Mouse (Mus musculus) embryo, embryonic 11 days (tissue): ENCODE measurements around the gene Plekho2.
A peak's percentile ranks its signal among the peaks of the same experiment; 100 is the strongest.

Experiments used
- DNase-seq: peaks from one replicate; pipeline ENCODE4 v3.0.0-alpha.2; 2015

Plekho2 gene

DNA sequence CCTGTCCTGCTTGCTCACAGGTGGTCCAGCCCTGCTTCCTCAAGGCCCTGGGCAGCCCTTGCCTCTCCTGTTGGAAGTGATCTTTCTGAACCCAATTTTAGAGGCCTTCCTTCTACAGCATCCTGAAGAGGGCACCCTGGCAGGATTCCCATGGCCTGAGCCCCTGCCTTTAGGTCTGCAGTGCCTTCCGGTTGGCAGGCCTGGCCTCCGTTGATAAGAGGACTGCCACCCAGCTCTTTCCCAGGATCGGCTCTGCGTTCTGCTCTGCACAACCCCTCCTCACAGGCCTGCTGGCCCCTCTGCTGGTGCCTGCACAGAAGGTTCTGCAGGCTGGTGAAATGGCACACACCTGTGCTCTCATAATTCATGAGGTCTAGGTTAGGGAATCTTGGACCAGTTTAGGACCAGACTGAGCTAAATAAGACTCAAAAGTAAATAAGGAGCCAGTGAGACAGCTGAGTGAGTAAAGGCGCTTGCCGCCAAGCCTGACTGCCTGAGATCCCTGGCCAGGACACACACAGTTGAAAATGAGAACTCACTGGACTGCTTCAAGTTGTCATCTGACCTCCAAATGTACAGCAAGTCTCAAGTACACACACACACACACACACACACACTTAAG lies 51.3 kb downstream of the Plekho2 start:
- DNase-seq: no peak

DNA sequence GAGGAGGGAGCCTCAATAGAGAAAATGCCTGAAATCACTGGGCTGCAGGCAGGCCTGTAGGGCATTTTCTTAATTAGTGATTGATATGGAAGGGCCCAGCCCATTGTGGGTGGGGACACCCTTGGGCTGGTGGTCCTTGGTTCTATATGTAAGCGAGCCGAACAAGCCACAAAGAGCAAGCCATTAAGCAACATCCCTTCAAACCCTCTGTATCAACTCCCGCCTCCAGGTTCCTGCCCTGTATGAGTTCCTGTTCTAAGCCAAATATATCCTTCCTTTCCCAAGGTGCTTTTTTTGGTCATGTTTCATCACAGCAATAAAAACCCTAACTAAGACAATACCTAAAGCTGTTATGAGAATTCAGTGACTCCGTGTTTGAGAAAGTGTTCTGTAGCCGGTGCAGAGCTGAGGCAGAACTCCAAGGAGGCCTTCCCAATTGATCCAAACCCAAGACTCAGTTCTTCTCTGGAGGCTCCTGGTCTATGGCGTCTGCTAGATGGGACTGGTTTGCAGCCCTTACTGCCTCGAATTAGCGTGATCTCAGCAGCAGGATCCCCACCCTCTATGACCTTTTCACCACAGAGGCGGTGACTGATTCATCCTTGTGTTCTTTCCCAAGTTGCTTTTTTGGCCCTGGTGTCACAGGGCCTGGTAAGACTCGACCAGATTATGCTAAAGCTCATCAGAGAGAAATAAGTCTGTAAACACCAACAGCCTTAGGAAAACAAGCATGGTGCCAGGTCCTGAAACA lies 54.2 kb downstream of the Plekho2 start:
- DNase-seq: no peak

DNA sequence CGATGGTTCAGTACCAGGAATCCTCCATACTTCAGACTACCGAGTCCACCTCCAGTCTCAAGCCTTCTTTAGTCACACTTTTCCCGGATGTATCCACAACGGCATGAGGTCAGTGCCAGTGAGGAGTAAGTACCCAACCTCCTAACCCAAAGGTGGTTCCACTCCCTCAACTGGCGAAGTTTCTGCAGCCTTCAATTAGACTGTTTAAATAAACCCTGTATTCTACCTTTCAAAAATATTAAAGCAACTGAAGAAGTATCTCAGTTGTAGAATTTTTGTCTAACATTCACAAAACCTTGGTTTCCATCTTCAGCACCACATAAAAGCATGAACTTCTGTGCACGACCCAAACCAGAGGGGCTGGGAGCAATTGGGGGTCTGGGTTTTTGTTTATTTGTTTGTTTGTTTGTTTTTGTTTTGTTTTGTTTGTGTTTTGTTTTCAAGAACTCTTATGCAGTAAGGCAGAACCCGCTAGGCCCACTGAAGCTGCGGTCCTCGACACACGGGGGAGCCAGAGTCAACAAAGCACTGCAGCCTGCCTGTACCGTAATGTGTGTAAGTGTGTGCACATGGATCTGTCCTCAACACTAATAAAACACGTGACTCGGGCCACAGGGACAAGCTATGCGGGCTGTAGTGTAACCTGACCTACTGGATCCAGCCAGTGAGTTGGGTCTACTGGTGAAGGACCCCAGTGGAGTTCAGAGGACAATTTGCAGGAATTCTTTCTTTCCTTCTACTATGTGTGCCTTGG lies 56.1 kb downstream of the Plekho2 start:
- DNase-seq: peak; percentile 92

DNA sequence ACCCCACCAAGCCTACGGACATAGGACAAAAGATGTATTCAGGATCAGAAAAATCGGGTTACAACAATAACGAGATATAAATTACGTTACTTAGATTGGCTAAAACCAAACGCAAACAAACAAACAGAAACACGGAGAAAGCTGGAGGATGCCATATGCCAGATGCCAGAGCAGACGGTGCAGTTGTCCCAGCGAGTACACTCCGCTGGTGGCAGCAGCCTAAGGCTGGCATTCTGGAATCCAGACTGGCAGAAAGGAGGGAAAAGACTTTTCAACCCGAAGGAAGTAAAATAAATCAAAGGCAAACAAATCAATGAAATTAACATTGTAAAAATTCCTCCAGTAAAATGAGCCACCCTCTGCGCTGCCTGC lies 59.3 kb downstream of the Plekho2 start:
- DNase-seq: no peak

DNA sequence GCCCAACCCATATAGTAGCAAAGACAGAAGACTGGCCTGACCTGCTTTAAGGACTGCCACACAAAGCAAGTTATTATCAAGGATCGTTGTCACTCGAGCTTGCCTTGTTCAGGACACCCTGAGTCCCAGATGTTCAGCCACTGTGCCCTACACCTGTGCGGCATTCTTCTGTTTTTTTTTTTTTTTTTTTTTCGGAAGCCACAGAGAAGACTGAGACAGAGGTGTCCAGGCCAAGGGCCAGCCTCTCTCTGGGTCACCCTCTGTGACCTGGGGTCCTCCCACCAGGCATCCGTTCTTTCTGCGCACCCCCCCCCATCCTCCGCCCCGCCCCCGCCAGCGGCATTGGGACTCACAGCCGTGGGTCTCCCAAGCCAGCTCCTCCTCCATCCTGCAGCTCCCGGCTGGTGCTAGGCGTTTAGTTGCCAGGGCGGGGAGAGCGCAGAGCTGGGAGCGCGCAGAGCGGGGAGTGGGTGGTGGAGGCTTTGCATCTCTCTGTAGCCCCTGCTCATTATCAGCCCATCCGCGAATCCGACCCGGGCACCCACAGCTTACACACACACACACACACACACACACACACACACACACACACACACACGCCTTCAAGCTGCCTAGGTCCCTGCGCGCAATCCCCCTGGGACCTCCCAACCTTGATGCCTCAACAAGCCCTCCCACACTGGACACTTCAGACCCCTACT lies 59.9 kb downstream of the Plekho2 start, which contains the start of gene Ankdd1a:
TSS of gene Ankdd1a (minus strand) at position 387 of the 698 bp plus-strand sequence.
- peak; percentile 67 for DNase-seq

DNA sequence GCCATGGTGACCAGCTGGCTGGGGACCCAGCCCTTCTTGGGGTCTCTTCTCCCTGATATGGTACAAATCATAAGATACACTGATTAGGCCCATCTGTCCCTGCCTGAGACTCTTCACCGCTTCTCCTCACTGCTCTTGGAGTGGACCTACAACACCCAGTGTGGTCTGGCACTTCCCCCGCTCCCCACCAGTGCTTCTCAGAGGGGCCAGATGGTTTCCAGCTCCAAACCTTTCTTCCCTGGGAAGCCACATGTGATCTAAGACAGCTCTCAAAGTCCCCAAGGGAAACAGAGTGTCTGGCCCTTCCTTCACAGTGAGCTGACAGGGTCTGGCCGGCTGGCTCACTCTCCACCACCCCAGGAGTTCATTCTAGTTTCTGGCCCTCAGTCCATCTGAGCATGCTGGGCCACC lies 65.0 kb downstream of the Plekho2 start:
- no peak for DNase-seq

DNA sequence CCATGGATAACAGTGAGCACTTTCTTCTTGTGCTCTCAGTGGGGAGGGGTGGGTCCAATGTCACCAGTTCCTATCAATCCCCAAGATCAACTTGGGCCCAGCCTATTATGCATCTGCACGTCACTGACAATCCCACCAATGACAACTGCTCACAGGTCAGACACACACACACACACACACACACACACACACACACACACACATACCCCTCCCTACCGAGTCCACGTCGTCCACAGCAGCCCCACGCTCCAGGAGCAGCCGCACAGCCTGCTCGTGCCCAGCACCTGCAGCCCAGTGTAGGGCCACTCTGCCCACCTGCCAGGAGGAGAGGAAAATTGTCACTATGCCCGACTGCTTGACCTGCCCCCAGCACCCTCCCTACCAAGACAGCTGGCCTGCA lies 65.4 kb downstream of the Plekho2 start:
- DNase-seq: no peak

DNA sequence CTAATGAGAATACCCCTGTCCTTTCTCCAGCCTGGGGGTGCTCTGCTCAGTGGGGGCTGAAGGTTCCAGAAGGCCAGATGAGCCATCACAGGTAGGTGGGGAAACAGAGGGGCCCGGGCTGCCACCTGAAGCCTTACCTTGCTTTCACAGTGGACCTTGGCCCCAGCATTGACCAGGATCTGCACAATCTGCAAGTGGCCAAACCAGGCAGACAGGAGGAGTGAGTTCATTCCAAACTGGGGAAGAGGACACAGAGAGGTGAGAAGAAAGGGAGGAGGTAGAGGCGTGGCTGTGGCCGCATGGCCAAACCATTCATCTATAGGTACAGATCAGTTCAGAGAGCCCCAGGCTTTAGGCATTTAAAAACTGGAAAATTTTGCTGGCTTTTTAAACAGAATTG lies 67.3 kb downstream of the Plekho2 start:
- no peak for DNase-seq

DNA sequence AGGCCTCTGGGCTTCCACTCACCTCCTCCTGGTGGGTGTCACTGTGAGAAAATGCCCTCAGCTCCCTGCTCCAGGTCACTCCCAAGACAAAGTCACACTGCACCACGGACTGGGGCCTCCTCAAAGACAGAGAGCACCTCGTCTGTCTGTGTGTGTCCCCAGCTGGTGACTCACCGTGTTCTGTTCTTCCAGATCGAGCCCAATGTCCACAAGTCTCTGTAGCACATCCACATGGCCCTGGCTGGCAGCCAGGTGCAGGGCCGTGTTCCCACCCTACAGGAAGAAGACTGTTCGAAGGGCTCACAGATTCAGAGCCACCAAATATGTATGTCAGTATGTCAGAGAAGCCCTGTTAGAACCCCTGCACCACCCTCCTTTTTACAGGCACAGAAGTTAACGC lies 71.4 kb downstream of the Plekho2 start:
- no peak for DNase-seq

DNA sequence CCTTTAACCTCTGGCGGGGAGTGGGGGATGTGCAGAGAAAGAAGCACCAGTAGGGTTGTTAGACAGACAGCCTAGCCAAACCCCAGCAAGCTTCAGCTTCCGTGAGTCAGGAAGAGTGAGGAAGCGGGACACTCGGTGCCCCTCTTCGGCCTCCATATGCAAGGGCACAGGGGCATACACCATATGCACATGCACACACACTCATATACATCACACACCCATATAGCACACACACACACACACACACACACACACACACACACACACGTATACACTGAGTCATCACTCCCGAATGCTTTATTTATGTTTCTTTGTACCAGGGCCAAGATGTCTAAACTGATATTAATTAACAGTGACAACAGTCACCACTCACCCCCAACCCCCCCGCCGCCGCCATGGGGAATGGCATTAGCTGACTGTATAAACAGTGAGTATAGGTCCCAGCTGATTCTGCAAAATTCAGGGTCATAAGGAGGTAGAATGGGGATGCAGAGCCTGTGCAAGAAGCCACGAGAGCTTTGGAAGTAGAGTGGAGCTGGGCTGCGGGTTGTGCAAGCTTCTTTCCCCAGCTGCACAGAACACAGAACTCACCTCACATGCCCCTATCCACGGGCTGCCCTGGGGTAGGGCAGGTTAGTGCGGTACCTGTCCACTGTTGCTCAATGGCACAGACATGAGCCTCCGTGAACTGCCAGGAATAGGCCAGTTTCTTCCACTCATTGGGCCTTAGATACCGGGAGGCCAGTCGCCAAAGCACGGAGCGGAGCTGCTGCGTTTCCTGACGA lies 76.9 kb downstream of the Plekho2 start:
- DNase-seq: no peak
